Mouse (Mus musculus): ENCODE measurements around the gene Fgl2.
"Not testable (repeated sequence)": the region's sequence is repeated elsewhere in the genome, so short reads cannot be mapped to it uniquely, and the experiment has no call there.

The Fgl2 gene

GRCm38 (mm10) chr5:21372493-21373179 lies at the start of gene Fgl2:
Fgl2 (plus strand) TSS chr5:21372642.
- DNase-seq = peak; percentile 42

- peak; percentile 36 for DNase-seq
Measured at GRCm38 (mm10) chr5:21326494-21326893, 45.9 kb upstream of the Fgl2 start.

GRCm38 (mm10) chr5:21328560-21328959 lies 43.9 kb upstream of the Fgl2 start:
- no peak for DNase-seq

DNA sequence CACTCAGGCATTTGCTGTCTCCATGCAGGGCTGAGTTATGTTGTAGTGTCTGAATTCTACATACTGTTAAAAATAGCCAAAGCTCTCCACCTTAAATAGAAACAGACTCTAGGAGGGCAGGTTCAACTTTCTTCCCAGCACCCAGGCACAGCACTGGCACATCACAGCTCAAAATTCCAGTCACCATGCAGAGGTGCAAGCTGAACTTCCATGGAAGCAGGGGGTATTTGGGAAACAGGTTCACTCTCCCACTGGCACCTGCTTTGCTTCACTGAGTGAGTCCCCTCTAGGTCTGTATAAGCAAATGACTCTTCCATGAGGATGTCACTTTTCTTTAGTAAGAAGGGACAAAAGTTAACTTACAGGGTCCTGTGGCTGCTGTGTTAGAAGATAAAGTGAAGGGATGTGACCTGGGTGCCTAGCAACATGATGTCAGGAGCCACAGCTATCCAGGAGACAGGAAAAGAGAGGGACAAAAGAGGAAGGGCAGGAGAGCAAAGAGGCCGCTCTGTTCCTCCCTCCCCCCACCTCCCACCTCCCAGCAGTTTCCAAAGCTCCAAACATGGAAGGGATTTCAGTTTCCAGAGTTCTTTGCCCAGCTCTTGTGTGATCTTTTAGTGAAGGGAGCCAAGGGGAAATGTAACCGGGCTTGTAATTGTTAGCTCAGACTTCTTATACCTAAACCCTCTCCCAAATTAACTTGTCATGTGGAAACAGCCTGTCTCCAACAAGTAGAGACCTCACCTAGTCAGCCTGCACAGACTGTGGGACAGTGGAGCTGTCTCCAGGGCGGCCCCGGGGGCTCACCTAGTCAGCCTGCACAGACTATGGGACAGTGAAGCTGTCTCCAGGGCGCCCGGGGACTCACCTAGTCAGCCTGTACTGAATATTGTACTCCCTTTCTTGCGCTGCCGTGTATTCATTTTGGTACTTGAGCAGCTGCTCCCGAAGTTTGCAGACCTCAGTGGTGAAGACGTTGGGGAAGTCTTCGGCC lies 42.5 kb upstream of the Fgl2 start:
- no peak for DNase-seq

DNA sequence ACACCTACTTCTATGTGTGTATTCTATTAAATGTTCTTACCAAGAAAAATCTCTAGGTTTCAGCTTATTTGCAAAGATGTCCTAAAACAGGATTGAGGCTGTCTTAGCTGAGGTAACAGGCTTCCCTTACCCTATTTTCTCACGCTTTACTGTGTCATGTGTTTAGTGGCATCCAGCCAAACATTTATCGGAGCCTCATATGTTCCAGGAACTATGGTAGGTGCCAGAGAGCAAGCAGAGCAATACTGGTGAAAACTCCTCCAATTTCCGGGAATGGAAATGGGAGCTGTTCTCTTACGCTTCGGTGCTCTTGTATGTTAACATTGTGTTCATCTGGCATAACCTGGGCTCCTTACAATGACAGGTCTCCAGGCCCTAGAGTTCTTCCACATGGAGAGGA lies 40.8 kb upstream of the Fgl2 start:
- DNase-seq = no peak

- no peak for DNase-seq
Measured at GRCm38 (mm10) chr5:21332119-21332518, 40.3 kb upstream of the Fgl2 start.

- not testable (repeated sequence) for DNase-seq
Measured at GRCm38 (mm10) chr5:21342265-21342664, 30.2 kb upstream of the Fgl2 start.

DNA sequence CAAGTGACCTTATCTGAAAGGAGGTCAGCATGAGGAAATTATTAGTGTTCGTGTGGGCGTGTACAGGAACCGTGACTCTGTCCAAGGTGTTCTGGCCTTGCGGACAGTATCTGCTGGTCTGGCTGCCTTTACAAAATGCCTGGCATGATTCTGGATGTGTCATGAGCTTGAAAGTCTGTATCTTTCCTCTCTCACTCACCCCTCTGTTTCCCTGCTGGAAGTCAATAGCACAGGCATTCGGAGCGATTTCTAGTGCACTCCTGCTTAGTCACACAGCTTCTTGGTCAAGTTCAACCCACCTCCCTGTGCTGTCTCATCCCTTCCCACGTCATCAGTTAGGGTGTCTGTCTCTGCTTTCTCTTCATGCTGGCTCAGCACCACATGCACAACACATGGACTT lies 24.1 kb upstream of the Fgl2 start:
- DNase-seq = no peak

DNA sequence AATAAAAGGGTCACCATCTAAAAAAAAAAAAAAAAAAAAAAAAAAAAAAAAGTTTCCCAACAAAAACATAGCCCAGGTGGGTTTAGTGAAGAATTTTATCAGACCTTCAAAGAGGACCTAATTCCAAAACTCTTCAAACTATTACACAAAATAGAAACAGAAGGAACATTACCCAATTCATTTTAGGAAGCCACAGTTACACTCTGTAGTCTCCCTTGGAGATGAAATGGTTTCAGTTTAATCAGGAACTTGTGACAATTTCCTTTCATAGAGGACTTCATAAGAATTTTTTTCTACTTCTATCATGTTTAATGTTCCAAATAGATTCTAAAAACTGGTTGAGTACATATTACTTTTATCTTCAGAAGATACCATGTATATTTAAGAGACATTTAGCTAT lies 20.8 kb upstream of the Fgl2 start:
- no peak for DNase-seq

GRCm38 (mm10) chr5:21358648-21359047 lies 13.8 kb upstream of the Fgl2 start:
- no peak for DNase-seq

DNA sequence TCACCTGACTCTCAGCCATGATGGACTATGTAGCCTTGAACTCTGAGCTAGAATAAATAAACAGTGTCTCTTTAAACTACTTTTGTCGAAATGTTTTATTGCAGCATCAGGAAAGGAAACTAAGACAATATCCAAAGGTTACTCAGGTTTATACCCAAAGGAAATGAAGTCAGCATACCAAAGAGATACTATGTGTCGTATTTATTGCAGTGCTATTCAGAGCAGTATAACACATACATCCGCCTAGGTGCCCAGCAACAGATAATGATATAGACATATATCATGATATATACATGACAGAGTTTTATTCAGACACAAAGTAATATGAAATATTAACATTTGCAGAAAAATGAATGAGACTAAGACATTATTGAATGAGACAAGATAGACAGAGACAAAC lies 9.1 kb upstream of the Fgl2 start:
- no peak for DNase-seq

- DNase-seq = no peak
Measured at GRCm38 (mm10) chr5:21366338-21367053, 5.9 kb upstream of the Fgl2 start.

GRCm38 (mm10) chr5:21367514-21367913 lies 4.9 kb upstream of the Fgl2 start:
- DNase-seq = no peak

GRCm38 (mm10) chr5:21370218-21370947 lies 2.1 kb upstream of the Fgl2 start:
- DNase-seq = no peak

GRCm38 (mm10) chr5:21371920-21372319 lies 522 bp upstream of the Fgl2 start:
- no peak for DNase-seq

- DNase-seq = no peak
Measured at GRCm38 (mm10) chr5:21373180-21373518, 707 bp downstream of the Fgl2 start.

DNA sequence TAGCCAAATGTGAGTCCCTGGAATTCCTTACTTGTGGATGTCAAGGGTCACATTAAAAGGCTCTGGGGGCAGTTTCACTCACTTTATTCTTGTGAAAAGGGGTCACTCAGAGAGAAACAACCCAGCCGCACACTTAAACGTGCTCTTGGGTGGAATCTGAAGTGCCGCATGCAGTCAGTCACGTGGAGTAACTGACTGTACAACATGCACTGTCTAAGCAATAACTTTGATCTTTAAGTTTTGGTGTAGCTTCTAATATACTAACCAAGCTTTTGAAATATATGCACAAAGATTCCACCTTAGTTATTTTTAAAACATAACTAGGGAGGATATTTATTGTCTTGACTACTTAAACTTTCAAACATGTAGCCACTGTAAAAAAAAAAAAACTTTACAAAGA lies 4.5 kb downstream of the Fgl2 start:
- no peak for DNase-seq

DNA sequence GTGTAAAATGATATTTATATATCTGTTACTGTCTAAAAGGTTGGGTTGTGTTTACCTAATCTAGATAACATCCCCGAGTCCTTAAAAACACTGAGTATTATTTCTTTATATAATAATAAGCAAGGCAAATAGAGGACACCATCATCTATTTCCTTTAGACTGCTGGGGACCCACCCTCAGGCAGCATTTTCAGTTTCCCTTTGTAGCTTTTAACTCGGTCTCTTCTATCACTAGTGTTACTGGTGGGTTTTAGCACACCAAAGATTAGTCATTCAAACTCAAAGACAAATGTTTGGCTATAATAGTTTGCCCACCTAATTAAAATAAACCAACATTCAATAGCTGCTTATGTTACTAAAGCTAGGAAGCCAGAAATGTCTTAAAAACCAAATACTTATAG lies 6.0 kb downstream of the Fgl2 start:
- DNase-seq = no peak

- no peak for DNase-seq
Measured at GRCm38 (mm10) chr5:21381986-21382385, 9.5 kb downstream of the Fgl2 start.

- no peak for DNase-seq
Measured at GRCm38 (mm10) chr5:21382678-21383077, 10.2 kb downstream of the Fgl2 start.

DNA sequence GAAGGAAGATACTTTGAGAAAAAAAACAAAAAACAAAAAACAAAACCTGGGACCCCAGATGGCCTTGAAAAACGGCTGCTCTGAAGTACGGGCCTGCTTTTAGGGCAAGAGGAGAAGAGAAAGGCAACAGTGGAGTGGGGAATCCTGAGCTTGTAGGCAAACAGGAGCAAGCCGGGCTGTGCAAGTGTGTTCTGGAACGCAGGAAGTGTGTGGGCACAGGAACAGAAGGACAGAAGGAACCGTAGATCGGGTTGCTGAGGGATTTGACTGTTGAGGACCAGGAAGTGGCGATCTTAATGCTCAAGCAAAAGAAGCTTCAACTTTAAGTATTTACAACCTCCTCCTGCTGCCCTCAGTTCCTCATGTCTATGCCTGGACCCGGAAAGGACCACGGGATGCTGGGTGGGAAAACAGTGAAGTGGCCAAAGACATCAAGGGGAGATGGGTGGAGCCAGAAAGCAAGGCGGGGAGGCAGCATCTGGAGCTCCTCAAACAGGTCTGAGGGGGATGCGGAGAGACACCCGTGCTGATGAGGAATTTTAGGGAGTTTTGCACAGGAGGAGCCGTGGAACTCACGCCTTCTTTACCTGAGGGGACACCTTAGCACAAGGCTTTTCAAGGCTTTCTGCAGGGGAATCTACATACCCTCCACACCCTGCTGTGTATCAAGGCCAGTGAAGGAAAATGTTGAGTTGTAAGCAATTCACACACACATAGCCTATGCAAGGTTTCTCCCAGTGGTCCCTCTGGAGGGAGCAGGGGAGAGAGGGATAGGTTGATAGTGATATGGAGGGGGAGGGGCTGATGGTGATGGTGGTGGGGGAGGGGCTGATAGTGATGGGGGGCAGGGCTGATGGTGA lies 11.2 kb downstream of the Fgl2 start:
- no peak for DNase-seq
